Mouse (Mus musculus) bone marrow, adult 2 months (tissue): ENCODE results near the gene 1110057P08Rik.

Experiments
- CTCF ChIP-seq: fragments of 200-500 bp; IDR thresholded peaks from 2 replicates; pipeline ENCODE4 v1.5.1; 2011; ENCODE audit warnings: low read length, control low read depth; ENCODE audit not compliant: control insufficient read depth, insufficient read depth
- POLR2A ChIP-seq: fragments of 200-500 bp; IDR thresholded peaks from 2 replicates; pipeline ENCODE4 v1.6.1; 2011; ENCODE audit warnings: low read depth, mild to moderate bottlenecking, control low read depth, low read length, borderline replicate concordance; ENCODE audit not compliant: control insufficient read depth

- TF ChIP-seq CTCF (no peak), POLR2A (no peak)
These were observed 31.0 kb downstream of the 1110057P08Rik start, which contains the start of gene Krtap20-2 for GRCm38 (mm10) chr16:89205561-89205960.
